Mouse (Mus musculus) ES-Bruce4 (cell line): ENCODE measurements around the gene Abhd14b. TPM values are rescaled to one million over a fixed set of nuclear protein-coding genes. Genes with fewer than 3 reads are reported as not detected.

ENCODE experiments used
- H3K27ac ChIP-seq: 2 replicates; pipeline ENCODE4 v1.5.1; 2012; ENCODE audit warnings: low read length, inconsistent platforms; ENCODE audit not compliant: insufficient read depth
- H3K27me3 ChIP-seq: 2 replicates; pipeline ENCODE4 v1.6.1; 2012; ENCODE audit warnings: mild to moderate bottlenecking, low read length, inconsistent platforms; ENCODE audit not compliant: control insufficient read depth, poor library complexity, insufficient read depth, severe bottlenecking
- H3K36me3 ChIP-seq: 2 replicates; pipeline ENCODE4 v1.6.1; 2012; ENCODE audit warnings: inconsistent platforms, mild to moderate bottlenecking, low read length, moderate library complexity; ENCODE audit not compliant: control insufficient read depth, poor library complexity, insufficient read depth, severe bottlenecking
- H3K4me1 ChIP-seq: one replicate; pipeline ENCODE4 v1.8.1; 2011; ENCODE audit warnings: low read length; ENCODE audit not compliant: control insufficient read depth, insufficient read depth
- H3K4me3 ChIP-seq: 2 replicates; pipeline ENCODE4 v1.5.1; 2011; ENCODE audit warnings: low read depth, mild to moderate bottlenecking, low read length
- H3K9ac ChIP-seq: 2 replicates; pipeline ENCODE4 v1.6.1; 2012; ENCODE audit warnings: low read depth, mild to moderate bottlenecking, inconsistent platforms; ENCODE audit not compliant: poor library complexity, severe bottlenecking
- H3K9me3 ChIP-seq: replicated peaks from 2 replicates; pipeline ENCODE4 v1.6.1; 2012; ENCODE audit warnings: mild to moderate bottlenecking, low read length, inconsistent platforms; ENCODE audit not compliant: control insufficient read depth, poor library complexity, insufficient read depth, severe bottlenecking
- CTCF ChIP-seq: IDR thresholded peaks from one replicate; pipeline ENCODE4 v1.8.1; 2011; ENCODE audit warnings: low read depth, low read length
- EP300 ChIP-seq: IDR thresholded peaks from 2 replicates; pipeline ENCODE4 v1.6.1; 2011; ENCODE audit warnings: low read depth, low read length; ENCODE audit not compliant: insufficient read depth
- POLR2A ChIP-seq: IDR thresholded peaks from one replicate; pipeline ENCODE4 v1.8.1; 2011; ENCODE audit warnings: low read length; ENCODE audit not compliant: insufficient read depth
- polyA plus RNA-seq: library from polyadenylated mRNA; stranded (reverse); fragments of >200 nt; gene quantifications from 2 replicates; pipeline ENCODE4 v1.2.4, GENCODE M21; 2011; ENCODE audit warnings: low read depth; ENCODE audit not compliant: missing spikeins, insufficient read depth, insufficient read length

The Abhd14b gene
- polyA plus RNA-seq, 1 experiment: 6.7 TPM

DNA sequence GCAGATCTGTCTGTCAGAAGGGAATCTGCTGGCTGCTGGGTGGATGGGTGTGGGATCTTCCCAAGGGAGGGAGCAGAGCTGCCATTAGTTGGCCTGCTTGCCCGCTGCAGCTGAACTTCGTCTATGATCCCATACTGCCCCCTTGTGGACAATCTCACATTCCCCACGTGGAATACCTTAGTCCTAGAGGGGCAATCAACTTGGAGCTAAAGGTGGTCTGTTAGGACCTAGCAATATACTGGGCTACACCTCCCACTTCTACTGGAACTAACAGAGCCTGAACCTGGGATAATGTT is 25.4 kb upstream of the Abhd14b start:
- no peak overlapping the region for H3K27ac ChIP-seq
- no peak overlapping the region for H3K4me3 ChIP-seq
- TF ChIP-seq EP300 (0 out of 2 replicates have a peak, but pooled peaks have one; percentile 17), POLR2A (no peak), CTCF (peak; percentile 86)
- H3K9ac ChIP-seq: no peak overlapping the region
- no peaks in the 10 kb centered on the region for H3K9me3 ChIP-seq
- H3K27me3 ChIP-seq: no peaks in the 10 kb centered on the region
- no peaks in the 10 kb centered on the region for H3K4me1 ChIP-seq
- H3K36me3 ChIP-seq: no peaks in the 10 kb centered on the region

GRCm38 (mm10) chr9:106428719-106429220 is 18.5 kb upstream of the Abhd14b start:
- Histone ChIP-seq H3K27ac (peak overlapping the region; percentile 87), H3K27me3 (no peaks in the 10 kb centered on the region), H3K36me3 (peaks cover 36% of the 10 kb centered on the region), H3K9me3 (no peaks in the 10 kb centered on the region), H3K9ac (peak overlapping the region; percentile 81), H3K4me3 (peak overlapping the region; percentile 95), H3K4me1 (no peaks in the 10 kb centered on the region)
- TF ChIP-seq EP300: no peak
- no peak for TF ChIP-seq POLR2A
- TF ChIP-seq CTCF: no peak

- Histone ChIP-seq H3K27ac (peak within 1 kb of the TSS; percentile 87), H3K27me3 (no peaks in the 10 kb centered on the region), H3K9ac (peak within 1 kb of the TSS; percentile 96), H3K4me1 (no peaks in the 10 kb centered on the region), H3K4me3 (peak within 1 kb of the TSS; percentile 97), H3K36me3 (peaks cover 39% of the 10 kb centered on the region), H3K9me3 (no peaks in the 10 kb centered on the region)
- TF ChIP-seq EP300: no peak
- TF ChIP-seq POLR2A: peak; percentile 12
Measured at GRCm38 (mm10) chr9:106429221-106430014, 17.8 kb upstream of the Abhd14b start, which contains the start of gene Rpl29. TSS of gene Rpl29 (plus strand) at chr9:106429454.

DNA sequence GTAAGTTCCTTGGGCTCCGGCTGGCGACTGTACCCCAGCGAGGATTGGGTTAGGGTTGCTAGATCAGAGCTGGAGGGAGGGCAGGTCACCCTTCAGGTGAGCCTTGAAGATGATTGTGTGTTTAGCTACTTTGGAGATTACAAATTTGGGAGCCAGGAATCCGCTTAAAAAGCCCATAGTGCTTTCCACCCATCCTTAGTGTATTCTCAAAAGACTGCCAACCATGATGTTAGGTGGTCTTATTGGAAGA is 17.3 kb upstream of the Abhd14b start:
- Histone ChIP-seq H3K4me3 (peak overlapping the region; percentile 97), H3K4me1 (no peaks in the 10 kb centered on the region), H3K9ac (peak overlapping the region; percentile 96), H3K27ac (peak overlapping the region; percentile 72), H3K36me3 (peaks cover 39% of the 10 kb centered on the region), H3K9me3 (no peaks in the 10 kb centered on the region), H3K27me3 (no peaks in the 10 kb centered on the region)
- TF ChIP-seq POLR2A (no peak), EP300 (no peak), CTCF (no peak)

DNA sequence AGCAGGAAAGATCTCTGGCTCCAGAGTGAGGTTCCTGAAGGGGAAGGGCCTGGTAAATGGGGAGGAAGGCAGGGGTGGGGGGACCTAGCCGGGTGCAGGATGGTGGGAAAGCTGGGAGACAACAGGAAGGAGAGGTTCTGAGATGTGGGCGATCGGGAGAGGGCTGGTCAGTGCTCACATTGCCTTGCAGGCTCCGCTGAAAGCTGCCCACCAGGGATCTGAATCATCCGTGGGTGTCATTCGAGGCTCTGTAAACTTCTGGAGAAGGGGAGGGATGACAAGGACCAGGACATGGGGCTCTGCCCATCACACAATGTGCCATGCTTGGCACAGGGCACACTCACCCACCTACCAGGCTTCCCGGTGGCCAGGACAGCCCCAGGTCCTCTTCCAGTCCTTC is 13.9 kb upstream of the Abhd14b start:
- TF ChIP-seq POLR2A: no peak
- no peak for TF ChIP-seq EP300
- no peak for TF ChIP-seq CTCF
- H3K36me3 ChIP-seq: peaks cover 39% of the 10 kb centered on the region
- no peaks in the 10 kb centered on the region for H3K4me1 ChIP-seq
- no peaks in the 10 kb centered on the region for H3K27me3 ChIP-seq
- H3K27ac ChIP-seq: no peak overlapping the region
- no peak overlapping the region for H3K4me3 ChIP-seq
- no peaks in the 10 kb centered on the region for H3K9me3 ChIP-seq
- no peak overlapping the region for H3K9ac ChIP-seq

DNA sequence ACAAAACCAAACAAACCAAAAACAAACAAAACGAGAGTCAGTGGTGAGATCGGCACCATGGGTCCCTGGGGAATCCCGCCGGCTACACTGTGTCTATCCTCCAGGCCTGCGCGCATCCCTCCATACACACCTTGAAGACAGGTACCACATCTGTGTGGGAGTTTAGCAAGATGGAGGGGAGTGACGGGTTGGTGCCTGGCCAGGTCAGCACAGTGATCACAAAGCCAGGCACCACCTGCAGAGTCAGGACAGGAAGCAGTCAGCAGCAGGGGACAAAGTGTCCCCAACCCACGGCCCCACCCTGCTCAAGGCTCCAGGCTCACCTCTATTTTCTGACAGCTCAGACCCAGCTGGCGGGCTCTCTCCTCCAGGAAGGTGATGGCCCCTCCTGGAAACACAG is 10.7 kb upstream of the Abhd14b start:
- no peaks in the 10 kb centered on the region for H3K4me1 ChIP-seq
- no peaks in the 10 kb centered on the region for H3K9me3 ChIP-seq
- no peak overlapping the region for H3K27ac ChIP-seq
- H3K36me3 ChIP-seq: peaks cover 25% of the 10 kb centered on the region
- no peak overlapping the region for H3K9ac ChIP-seq
- H3K4me3 ChIP-seq: no peak overlapping the region
- no peaks in the 10 kb centered on the region for H3K27me3 ChIP-seq
- TF ChIP-seq POLR2A: no peak
- no peak for TF ChIP-seq CTCF
